In genomic region chr7:45134544-45135026, GRCm38 (mm10) we compare ENCODE assay signal across 8 mouse cellular contexts. TPM values are rescaled to one million over a fixed set of nuclear protein-coding genes. Genes with fewer than 3 reads are reported as not detected.
DNase-seq lines count a peak whose midpoint lies in the region; ATAC-seq lines count a peak whose summit lies in the region.

No protein-coding gene starts in this region.

- peak; percentile 97 for DNase-seq in heart, adult 11 months
- DNase-seq in heart, postnatal 10 days, result no peak
- peak; percentile 82 for DNase-seq in CD4-positive helper T cell, adult 2 months (ENCODE audit: low read depth, low spot score)
- DNase-seq in embryonic facial prominence, embryonic 10.5 days (ENCODE audit: low spot score), result peak; percentile 48
- peak; percentile 64 for DNase-seq in testis, postnatal 14 days (ENCODE audit: low spot score)
- no peak for DNase-seq in left cerebral cortex, postnatal 4 days

- no peaks in the 10 kb centered on the region for H3K9me3 ChIP-seq in embryonic facial prominence, embryonic 10.5 days
- H3K9me3 ChIP-seq in liver, embryonic 16.5 days (replicated peaks; ENCODE audit: control insufficient read depth, low read length), result no peaks in the 10 kb centered on the region

- H3K4me2 ChIP-seq in liver, embryonic 16.5 days (ENCODE audit: low read depth, low read length), result peak overlapping the region; percentile 88

- H3K27me3 ChIP-seq in embryonic facial prominence, embryonic 10.5 days (replicated peaks; ENCODE audit: low read depth, poor library complexity, severe bottlenecking), result peaks cover 37% of the 10 kb centered on the region
- no peaks in the 10 kb centered on the region for H3K27me3 ChIP-seq in liver, embryonic 16.5 days (ENCODE audit: control insufficient read depth, insufficient read depth, low read depth, low read length)

- H3K9ac ChIP-seq in liver, embryonic 16.5 days (ENCODE audit: low read depth, low read length), result peak overlapping the region; percentile 25; the same call in 1 of the 2 replicates

- peak overlapping the region; percentile 63; the same call in 1 of the 2 replicates for H3K4me3 ChIP-seq in embryonic facial prominence, embryonic 10.5 days
- H3K4me3 ChIP-seq in liver, embryonic 16.5 days (ENCODE audit: low read depth, low read length), result peak overlapping the region; percentile 79

- no peak overlapping the region for H3K27ac ChIP-seq in embryonic facial prominence, embryonic 10.5 days (replicated peaks)
- peak overlapping the region; percentile 70 for H3K27ac ChIP-seq in liver, embryonic 16.5 days (ENCODE audit: low read length)

- peak; percentile 31 for ATAC-seq in liver, embryonic 16.5 days (ENCODE audit: low read depth)
- ATAC-seq in activated CD4-positive, CD25-positive, alpha-beta regulatory T cell, adult 4 months, result no peak

- H3K36me3 ChIP-seq in embryonic facial prominence, embryonic 10.5 days (replicated peaks), result no peaks in the 10 kb centered on the region
- H3K36me3 ChIP-seq in liver, embryonic 16.5 days (ENCODE audit: control insufficient read depth, insufficient read depth), result no peaks in the 10 kb centered on the region

- intact Hi-C loops in heart, postnatal 10 days (cut with DNase I), result loop anchor here (5.0 kb wide), 1 partner anchor 152 kb away; no protein-coding TSS in a partner anchor
- intact Hi-C loops in left cerebral cortex, postnatal 4 days (cut with DNase I), result no loop called here

- H3K4me1 ChIP-seq in embryonic facial prominence, embryonic 10.5 days, result peaks cover 31% of the 10 kb centered on the region
- peaks cover 46% of the 10 kb centered on the region for H3K4me1 ChIP-seq in liver, embryonic 16.5 days (ENCODE audit: control insufficient read depth, low read depth, low read length)

- WGBS in embryonic facial prominence, embryonic 10.5 days, result 5% methylated on average over 12 of the region's 12 CpGs
- WGBS in liver, embryonic 16.5 days (ENCODE audit: insufficient replicate concordance), result 6% methylated on average over 12 of the region's 12 CpGs

RNA-seq across cellular contexts. Expression of gene Gm45713, which starts 1.4 kb away (rescaled TPM):
- not detected for total RNA-seq in heart, postnatal 10 days (2021)
- polyA plus RNA-seq in embryonic facial prominence, embryonic 10.5 days (2016; fragmentation: Nextera tagmentation; extraction: Ambion mirVana), result 0.31 TPM in 1 of 2 replicates, not detected in the other
- polyA plus RNA-seq in liver, embryonic 16.5 days (2015; fragmentation: Nextera tagmentation; extraction: Ambion mirVana), result 0.12 TPM in 1 of 2 replicates, not detected in the other
- not detected for polyA plus RNA-seq in activated CD4-positive, CD25-positive, alpha-beta regulatory T cell, adult 4 months (2017; shearing (Covaris generic))
- total RNA-seq in left cerebral cortex, postnatal 4 days (2021), result under 1 TPM in 1 of 2 experiments, not detected in 1; 0.50 TPM

RNA-seq across cellular contexts. Expression of gene Flt3l, which starts 1.6 kb away (rescaled TPM):
- total RNA-seq in heart, postnatal 10 days (2021), result 1 to 10 TPM; 5.7 to 6.5 TPM
- 0.97 and 1.8 TPM in 2 replicates for polyA plus RNA-seq in embryonic facial prominence, embryonic 10.5 days (2016; fragmentation: Nextera tagmentation; extraction: Ambion mirVana)
- polyA plus RNA-seq in liver, embryonic 16.5 days (2015; fragmentation: Nextera tagmentation; extraction: Ambion mirVana), result 3.0 and 3.1 TPM in 2 replicates
- polyA plus RNA-seq in activated CD4-positive, CD25-positive, alpha-beta regulatory T cell, adult 4 months (2017; shearing (Covaris generic)), result 100 to 1,000 TPM; 118 to 125 TPM
- total RNA-seq in left cerebral cortex, postnatal 4 days (2021), result 1 to 10 TPM; 2.8 to 3.0 TPM

RNA-seq across cellular contexts. Expression of gene Rpl13a, which starts 6.0 kb away (rescaled TPM):
- 100 to 1,000 TPM; 809 to 865 TPM for total RNA-seq in heart, postnatal 10 days (2021)
- polyA plus RNA-seq in embryonic facial prominence, embryonic 10.5 days (2016; fragmentation: Nextera tagmentation; extraction: Ambion mirVana), result 1,273 and 1,282 TPM in 2 replicates
- 558 and 645 TPM in 2 replicates for polyA plus RNA-seq in liver, embryonic 16.5 days (2015; fragmentation: Nextera tagmentation; extraction: Ambion mirVana)
- polyA plus RNA-seq in activated CD4-positive, CD25-positive, alpha-beta regulatory T cell, adult 4 months (2017; shearing (Covaris generic)), result 1,000 to 10,000 TPM; 7,090 to 8,122 TPM
- 1,000 to 10,000 TPM in 1 of 2 experiments, 100 to 1,000 TPM in 1; 958 to 1,083 TPM for total RNA-seq in left cerebral cortex, postnatal 4 days (2021)

RNA-seq across cellular contexts. Expression of gene Rps11, which starts 10.3 kb away (rescaled TPM):
- 100 to 1,000 TPM; 752 to 773 TPM for total RNA-seq in heart, postnatal 10 days (2021)
- 1,885 and 1,917 TPM in 2 replicates for polyA plus RNA-seq in embryonic facial prominence, embryonic 10.5 days (2016; fragmentation: Nextera tagmentation; extraction: Ambion mirVana)
- 646 and 744 TPM in 2 replicates for polyA plus RNA-seq in liver, embryonic 16.5 days (2015; fragmentation: Nextera tagmentation; extraction: Ambion mirVana)
- 1,000 to 10,000 TPM; 4,562 to 5,652 TPM for polyA plus RNA-seq in activated CD4-positive, CD25-positive, alpha-beta regulatory T cell, adult 4 months (2017; shearing (Covaris generic))
- 100 to 1,000 TPM; 707 to 729 TPM for total RNA-seq in left cerebral cortex, postnatal 4 days (2021)

RNA-seq across cellular contexts. Expression of gene Pih1d1, which starts 19.5 kb away (rescaled TPM):
- 10 to 100 TPM; 47.1 to 49.0 TPM for total RNA-seq in heart, postnatal 10 days (2021)
- polyA plus RNA-seq in embryonic facial prominence, embryonic 10.5 days (2016; fragmentation: Nextera tagmentation; extraction: Ambion mirVana), result 99.6 and 103 TPM in 2 replicates
- 42.3 and 42.8 TPM in 2 replicates for polyA plus RNA-seq in liver, embryonic 16.5 days (2015; fragmentation: Nextera tagmentation; extraction: Ambion mirVana)
- polyA plus RNA-seq in activated CD4-positive, CD25-positive, alpha-beta regulatory T cell, adult 4 months (2017; shearing (Covaris generic)), result 10 to 100 TPM; 44.4 to 53.0 TPM
- total RNA-seq in left cerebral cortex, postnatal 4 days (2021), result 100 to 1,000 TPM; 100 to 101 TPM

Comparison
In these comparisons a context has a peak if more than half of its experiments do, and no peak if none do; other contexts are left out.
1. DNase-seq: peak in heart, adult 11 months (single experiment), CD4-positive helper T cell, adult 2 months (single experiment), embryonic facial prominence, embryonic 10.5 days (single experiment) and testis, postnatal 14 days (single experiment); none in heart, postnatal 10 days (0 of 2) and left cerebral cortex, postnatal 4 days (single experiment).
2. RNA of gene Flt3l, which starts 1.6 kb away (polyA plus RNA-seq): 118 to 125 TPM in activated CD4-positive, CD25-positive, alpha-beta regulatory T cell, adult 4 months; 3.0 to 3.1 TPM in liver, embryonic 16.5 days and 0.97 to 1.8 TPM in embryonic facial prominence, embryonic 10.5 days; every median in the first group is over 10 times any median in the second.